Mouse (Mus musculus): ENCODE data around the gene Tkt.

DNA sequence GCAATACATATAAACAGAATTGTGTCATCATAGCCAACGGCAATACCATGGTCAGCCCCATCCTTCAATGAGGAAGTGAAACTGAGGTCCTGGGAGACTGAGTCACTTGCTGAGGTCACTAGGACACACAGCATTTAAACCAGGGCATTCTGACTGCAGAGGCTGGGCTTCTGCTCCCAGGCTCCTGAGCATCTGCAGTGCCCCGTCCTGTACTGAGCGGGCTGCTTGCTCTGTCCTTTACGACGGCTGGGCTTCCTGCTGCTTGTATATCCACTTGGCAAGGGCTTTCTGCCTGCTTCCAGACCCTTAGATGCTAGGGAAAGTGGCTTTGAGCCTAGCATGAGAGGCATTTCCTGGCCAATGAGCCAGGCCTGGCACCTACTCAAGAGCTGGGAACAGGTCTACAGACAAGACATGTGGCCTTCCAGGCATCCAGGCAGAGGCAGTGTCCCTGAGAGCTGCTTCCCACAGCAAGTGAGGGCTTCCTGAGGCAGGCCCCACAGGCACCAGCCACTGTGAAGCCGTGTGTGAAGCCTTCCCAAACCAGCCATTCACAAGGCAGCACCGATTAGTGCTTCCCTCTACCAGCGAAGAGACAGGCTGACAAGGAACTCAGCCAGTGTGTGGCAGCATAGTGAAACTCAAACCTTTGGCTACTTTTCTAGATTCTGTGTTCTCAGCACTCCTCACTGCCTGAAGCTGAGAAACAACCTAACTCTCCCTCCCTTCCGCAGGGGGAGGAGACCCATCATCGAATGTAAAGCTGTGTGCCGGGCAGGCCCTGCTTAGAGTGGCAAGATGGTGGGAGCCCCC, 45.3 kb downstream of the Tkt start:
- TF ChIP-seq POLR2A (IDR thresholded peaks at IDR 0.05; ENCODE audit: low read depth, low read length) = no peak
- TF ChIP-seq CTCF (conservative IDR thresholded peaks at IDR 0.05; ENCODE audit: insufficient read depth, insufficient read length, low read depth, low read length) = peak; percentile 41; the same call in 1 of the 2 replicates
